Mouse (Mus musculus): Measurements from ENCODE around the gene Ascl5. TPM values are rescaled to one million over a fixed set of nuclear protein-coding genes. Genes with fewer than 3 reads are reported as not detected.

Ascl5 gene
- polyA plus RNA-seq, 1 experiment from 2014 or later, result not detected

DNA sequence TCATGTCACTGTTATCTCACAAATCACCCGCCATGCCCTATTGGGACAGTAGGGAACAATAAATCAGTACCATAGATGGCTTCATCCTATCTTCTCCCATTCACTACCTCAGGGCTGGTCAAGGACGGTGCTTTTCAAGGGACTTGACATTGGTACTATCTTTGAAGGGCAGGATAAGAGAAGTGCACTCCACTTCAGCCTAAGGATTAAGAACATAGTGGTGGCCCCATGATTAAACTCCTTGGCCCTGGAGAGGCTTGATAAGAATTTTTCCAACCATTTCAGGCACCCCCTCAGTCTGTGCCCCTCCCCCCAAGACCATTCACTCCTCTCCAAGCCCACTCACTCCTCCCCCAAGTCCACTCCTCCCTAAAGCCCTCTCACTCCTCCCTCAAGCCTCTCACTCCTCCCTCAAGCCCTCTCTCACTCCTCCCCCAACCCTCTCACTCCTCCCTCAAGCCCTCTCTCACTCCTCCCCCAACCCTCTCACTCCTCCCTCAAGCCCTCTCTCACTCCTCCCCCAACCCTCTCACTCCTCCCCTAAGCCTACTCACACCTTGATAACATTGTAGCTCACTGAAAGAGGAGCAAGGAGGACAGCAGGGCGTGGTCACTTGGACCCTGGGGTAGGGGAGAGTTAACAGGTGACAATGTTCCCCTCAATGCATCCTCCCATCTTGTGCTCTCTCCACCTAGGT lies 35.5 kb downstream of the Ascl5 start:
- no peak for ATAC-seq (ENCODE audit: low FRiP score)
- no peaks in the 10 kb centered on the region for H3K36me3 ChIP-seq
- H3K27me3 ChIP-seq (replicated peaks), result no peaks in the 10 kb centered on the region
- no peak overlapping the region for H3K9ac ChIP-seq (replicated peaks)
- H3K9me3 ChIP-seq (replicated peaks), result no peaks in the 10 kb centered on the region; the same call in 1 of the 2 replicates
- no peak overlapping the region for H3K4me3 ChIP-seq (replicated peaks)
- H3K4me1 ChIP-seq, result no peaks in the 10 kb centered on the region
- no peak overlapping the region for H3K27ac ChIP-seq (replicated peaks)
- 89% methylated on average over 3 of the region's 3 CpGs for WGBS
- H3K4me2 ChIP-seq, result no peak overlapping the region

DNA sequence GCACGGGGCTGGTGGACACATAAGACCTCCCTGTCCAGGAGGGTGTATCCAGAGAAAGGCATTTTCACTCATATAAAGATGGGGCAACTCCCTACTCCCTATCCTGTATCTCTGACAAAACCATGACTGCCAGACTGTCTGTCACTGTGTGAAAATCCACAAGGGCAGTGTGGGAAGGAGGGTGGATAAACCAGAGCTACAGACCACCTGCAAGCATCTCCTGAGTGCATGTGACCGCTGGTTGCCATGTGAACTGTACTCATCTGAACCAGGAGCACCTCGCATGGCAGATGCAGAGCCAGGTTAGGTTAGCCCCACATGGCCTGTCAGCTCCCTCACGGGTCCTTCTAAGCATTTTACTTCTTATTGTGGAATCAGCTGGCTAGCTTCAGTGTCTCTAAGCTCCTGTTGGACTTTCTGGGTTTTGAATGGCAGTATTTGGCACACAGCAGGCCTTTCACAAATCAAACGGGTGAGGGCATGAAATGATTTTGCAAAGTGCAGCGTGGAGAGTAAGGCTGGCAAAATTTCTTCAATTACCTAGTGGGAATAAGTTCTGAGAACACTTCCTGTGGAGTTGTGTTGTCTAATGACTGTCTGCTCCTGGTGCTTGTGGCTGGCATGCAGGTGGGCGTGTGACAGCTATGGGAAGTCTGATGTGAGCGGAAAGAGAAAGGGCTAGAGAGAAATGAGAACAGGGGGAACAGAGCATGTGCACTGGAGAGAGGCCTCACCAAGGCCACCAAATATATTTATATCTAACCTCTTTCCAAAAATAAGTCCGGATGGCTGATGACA lies 39.0 kb downstream of the Ascl5 start:
- Histone ChIP-seq H3K27me3 (replicated peaks) (no peaks in the 10 kb centered on the region), H3K36me3 (no peaks in the 10 kb centered on the region), H3K27ac (replicated peaks) (no peak overlapping the region), H3K4me3 (replicated peaks) (no peak overlapping the region), H3K9ac (replicated peaks) (no peak overlapping the region), H3K9me3 (replicated peaks) (no peaks in the 10 kb centered on the region), H3K4me2 (no peak overlapping the region), H3K4me1 (no peaks in the 10 kb centered on the region)
- no peak for ATAC-seq (ENCODE audit: low FRiP score)
- WGBS, result 77% methylated on average over 9 of the region's 9 CpGs

DNA sequence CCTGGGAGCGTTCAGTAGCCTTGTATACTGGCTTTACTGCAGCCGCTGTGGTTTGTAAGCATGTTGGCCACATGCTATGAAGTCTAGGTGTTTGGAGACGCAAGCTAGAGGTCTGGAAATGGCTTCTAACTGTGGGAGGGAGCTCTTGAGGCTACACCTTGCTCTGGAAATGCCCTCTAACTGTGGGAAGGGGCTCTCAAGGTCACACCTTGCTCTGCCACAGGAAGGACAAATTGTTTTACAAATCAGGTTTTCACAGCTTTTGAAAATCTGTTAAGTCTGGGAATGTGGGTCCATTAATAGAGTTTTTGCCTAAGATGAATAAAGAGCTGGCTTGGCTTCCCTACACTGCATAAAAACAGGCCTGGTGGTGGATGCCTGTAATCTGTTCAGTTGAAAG lies 43.1 kb downstream of the Ascl5 start:
- Histone ChIP-seq H3K9ac (replicated peaks) (no peak overlapping the region), H3K4me2 (no peak overlapping the region), H3K9me3 (replicated peaks) (no peaks in the 10 kb centered on the region), H3K4me1 (no peaks in the 10 kb centered on the region), H3K27me3 (replicated peaks) (no peaks in the 10 kb centered on the region), H3K4me3 (replicated peaks) (no peak overlapping the region), H3K27ac (replicated peaks) (no peak overlapping the region), H3K36me3 (no peaks in the 10 kb centered on the region)
- no peak for ATAC-seq (ENCODE audit: low FRiP score)
- WGBS, result 73% methylated on average over 3 of the region's 3 CpGs

DNA sequence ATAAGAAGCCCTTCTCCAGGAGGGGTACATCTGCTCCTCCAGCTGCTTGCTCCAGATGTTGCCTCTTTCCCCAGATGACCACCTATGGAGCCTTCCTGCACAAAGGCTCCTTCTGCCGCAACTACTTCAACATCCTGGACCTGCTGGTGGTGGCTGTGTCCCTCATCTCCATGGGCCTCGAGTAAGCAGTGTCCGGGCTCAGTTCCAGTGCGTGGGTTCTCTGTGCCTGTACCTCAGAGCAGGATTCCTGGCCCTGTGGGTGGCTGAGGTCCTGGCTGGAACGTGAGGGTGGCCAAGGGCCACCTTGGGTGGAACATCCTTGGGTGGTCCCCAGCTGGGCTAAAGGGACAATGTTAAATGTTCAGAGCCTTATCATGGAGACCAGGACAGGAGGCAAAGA lies 44.2 kb downstream of the Ascl5 start:
- ATAC-seq (ENCODE audit: low FRiP score), result no peak
- WGBS, result 80% methylated on average over 5 of the region's 5 CpGs

More for the DNA sequence above, 44.2 kb downstream of the Ascl5 start:
- Histone ChIP-seq H3K4me1 (no peaks in the 10 kb centered on the region), H3K27me3 (replicated peaks) (no peaks in the 10 kb centered on the region), H3K27ac (replicated peaks) (no peak overlapping the region), H3K9ac (replicated peaks) (no peak overlapping the region), H3K4me3 (replicated peaks) (no peak overlapping the region), H3K4me2 (no peak overlapping the region), H3K36me3 (no peaks in the 10 kb centered on the region), H3K9me3 (replicated peaks) (no peaks in the 10 kb centered on the region)

Other genes with a start within 250 kb of the Ascl5 start
- 0.65 and 15.3 TPM in 2 replicates for gene Lad1, start 232.2 kb upstream of the Ascl5 start, polyA plus RNA-seq (2015; fragmentation: Nextera tagmentation; extraction: Ambion mirVana)
- gene Tnnt2, start 214.4 kb upstream of the Ascl5 start, polyA plus RNA-seq (2015; fragmentation: Nextera tagmentation; extraction: Ambion mirVana), result 9.7 and 12.3 TPM in 2 replicates
- 0.10 and 1.9 TPM in 2 replicates for gene Pkp1, start 131.6 kb upstream of the Ascl5 start, polyA plus RNA-seq (2015; fragmentation: Nextera tagmentation; extraction: Ambion mirVana)
- not detected in 2 replicates for gene Igfn1, start 44.5 kb upstream of the Ascl5 start, polyA plus RNA-seq (2015; fragmentation: Nextera tagmentation; extraction: Ambion mirVana)
- gene Tmem9, start 42.7 kb upstream of the Ascl5 start, polyA plus RNA-seq (2015; fragmentation: Nextera tagmentation; extraction: Ambion mirVana), result 188 and 194 TPM in 2 replicates
- 0.75 and 1.1 TPM in 2 replicates for gene Cacna1s, start 1.9 kb downstream of the Ascl5 start, polyA plus RNA-seq (2015; fragmentation: Nextera tagmentation; extraction: Ambion mirVana)
- 32.3 and 37.1 TPM in 2 replicates for gene Kif21b, start 80.6 kb downstream of the Ascl5 start, polyA plus RNA-seq (2015; fragmentation: Nextera tagmentation; extraction: Ambion mirVana)
- gene Mroh3, start 162.0 kb downstream of the Ascl5 start, polyA plus RNA-seq (2015; fragmentation: Nextera tagmentation; extraction: Ambion mirVana), result not detected in 2 replicates
- gene Inava, start 183.5 kb downstream of the Ascl5 start, polyA plus RNA-seq (2015; fragmentation: Nextera tagmentation; extraction: Ambion mirVana), result 2.0 and 8.2 TPM in 2 replicates
- gene Gpr25, start 210.1 kb downstream of the Ascl5 start, polyA plus RNA-seq (2015; fragmentation: Nextera tagmentation; extraction: Ambion mirVana), result 1.3 and 1.8 TPM in 2 replicates

Measured in neural tube, embryonic 15.5 days (tissue).